Mouse (Mus musculus) CD4-positive naive resting alpha-beta T cell, adult 57 days (primary cell): Measurements from ENCODE around the gene Npnt. TPM values are rescaled to one million over a fixed set of nuclear protein-coding genes. Genes with fewer than 3 reads are reported as not detected.

Source experiments
- total RNA-seq: library from RNA; stranded (reverse); gene quantifications from one replicate; pipeline ENCODE4 v1.2.4, GENCODE M21; 2023

The Npnt gene
- total RNA-seq = 0.24 TPM

GRCm38 (mm10) chr3:132949791-132950528 lies at the start of gene Npnt:
TSS of gene Npnt (minus strand) at chr3:132950291.

Other genes with a start within 250 kb of the Npnt start
- 16.7 TPM for gene Ints12, start 141.5 kb upstream of the Npnt start, total RNA-seq
- gene Gstcd, start 141.7 kb upstream of the Npnt start, total RNA-seq = 17.6 TPM